Mouse (Mus musculus) lung, postnatal 0 days (tissue): ENCODE results near the gene Fdx1. TPM values are rescaled to one million over a fixed set of nuclear protein-coding genes. Genes with fewer than 3 reads are reported as not detected.

Experiments
- ATAC-seq: fragments of 200-750 bp; cut with Nextera tagmentation; 2 replicates; pipeline ENCODE4 v1.8.0; 2017; ENCODE audit warnings: moderate library complexity
- DNase-seq: peaks from one replicate; pipeline ENCODE4 v3.0.0-alpha.2; 2016; ENCODE audit warnings: low spot score
- H3K27ac ChIP-seq: fragments of 300-500 bp; sonication (generic); 2 replicates; pipeline ENCODE4 v1.5.1; 2014; ENCODE audit warnings: antibody characterized with exemption, mild to moderate bottlenecking, low read length, mixed read lengths
- H3K27me3 ChIP-seq: fragments of 300-500 bp; sonication (generic); replicated peaks from 2 replicates; pipeline ENCODE4 v1.6.1; 2014; ENCODE audit warnings: low read length, mixed read lengths; ENCODE audit not compliant: insufficient read depth
- H3K36me3 ChIP-seq: fragments of 300-500 bp; sonication (generic); 2 replicates; pipeline ENCODE4 v1.6.1; 2014; ENCODE audit warnings: low read length, mixed read lengths; ENCODE audit not compliant: insufficient read depth
- H3K4me1 ChIP-seq: fragments of 300-500 bp; sonication (generic); 2 replicates; pipeline ENCODE4 v1.6.1; 2014; ENCODE audit warnings: antibody characterized with exemption, low read depth, low read length, mixed read lengths; ENCODE audit not compliant: insufficient read depth
- H3K4me2 ChIP-seq: fragments of 300-500 bp; sonication (generic); replicated peaks from 2 replicates; pipeline ENCODE4 v1.6.1; 2014; ENCODE audit warnings: low read depth, mild to moderate bottlenecking, low read length, moderate library complexity, mixed read lengths
- H3K4me3 ChIP-seq: fragments of 300-500 bp; sonication (generic); 2 replicates; pipeline ENCODE4 v1.5.1; 2014; ENCODE audit warnings: low read depth, low read length
- H3K9ac ChIP-seq: fragments of 300-500 bp; sonication (generic); replicated peaks from 2 replicates; pipeline ENCODE4 v1.6.1; 2014; ENCODE audit warnings: low read depth, mild to moderate bottlenecking
- H3K9me3 ChIP-seq: fragments of 300-500 bp; sonication (generic); 2 replicates; pipeline ENCODE4 v1.6.1; 2016; ENCODE audit warnings: low read length, mixed read lengths
- CTCF ChIP-seq: IDR thresholded peaks from 2 replicates; pipeline ENCODE4 v1.5.1; 2016; ENCODE audit warnings: antibody characterized with exemption, mild to moderate bottlenecking
- EP300 ChIP-seq: IDR thresholded peaks from 2 replicates; pipeline ENCODE4 v1.6.1; 2016; ENCODE audit warnings: antibody characterized with exemption, mild to moderate bottlenecking, control low read depth
- WGBS: fragments of 180-500 bp; shearing (Covaris S2); extraction: QIAGEN DNeasy Blood & Tissue Kit; methylation state at CpG from one replicate; pipeline ENCODE4 v1.1.7; 2014; 5-methylcytosine and 5-hydroxymethylcytosine counted together
- polyA plus RNA-seq: library from polyadenylated mRNA; unstranded; fragments of >200 nt; fragmentation: Nextera tagmentation; extraction: Ambion mirVana; gene quantifications from 2 replicates; pipeline ENCODE4 v1.2.1, GENCODE M21; 2015

Fdx1 gene
- polyA plus RNA-seq, 1 experiment from 2014 or later, result 260 TPM

- 34% methylated on average over 3 of the region's 3 CpGs for WGBS
- TF ChIP-seq CTCF (no peak), EP300 (peak; percentile 47)
- Histone ChIP-seq H3K9ac (no peak overlapping the region), H3K4me3 (no peak overlapping the region), H3K4me1 (peaks cover 4% of the 10 kb centered on the region; the same call in 1 of the 2 replicates), H3K36me3 (no peaks in the 10 kb centered on the region), H3K27ac (peak overlapping the region; percentile 70), H3K27me3 (no peaks in the 10 kb centered on the region), H3K4me2 (no peak overlapping the region), H3K9me3 (no peaks in the 10 kb centered on the region)
- peak; percentile 90 for DNase-seq
- ATAC-seq, result peak; percentile 85
Measured at GRCm38 (mm10) chr9:51931997-51932396, 31.4 kb downstream of the Fdx1 start.

DNA sequence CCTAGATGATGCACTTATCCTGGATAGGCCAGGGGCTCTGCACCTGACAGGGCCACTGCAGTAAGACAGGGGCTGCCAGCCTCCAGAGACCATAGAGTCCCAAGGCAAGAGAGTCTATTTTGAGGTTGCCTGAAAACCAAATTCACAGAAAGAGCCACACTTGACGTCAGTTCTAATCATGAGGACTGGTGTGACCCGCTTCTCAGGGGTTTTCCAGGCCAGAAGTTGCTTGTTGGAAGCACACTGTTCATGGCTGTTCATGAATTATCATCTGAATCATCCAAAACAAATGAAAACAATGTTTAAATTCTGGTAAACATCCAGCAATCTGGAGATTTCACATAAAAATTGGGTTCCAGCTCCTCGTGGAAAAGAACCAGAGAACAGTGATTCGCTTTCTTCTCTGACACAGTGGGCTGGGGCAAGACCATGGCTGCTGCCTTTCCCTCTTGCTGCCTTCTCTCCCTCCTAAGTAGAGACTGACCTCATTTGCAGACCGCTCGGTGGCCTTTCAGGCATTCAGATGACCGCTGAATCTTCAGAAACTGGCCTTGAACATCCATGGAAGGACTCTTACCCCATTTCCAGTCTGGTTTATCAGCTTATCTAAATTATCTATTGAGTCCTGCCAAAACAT lies 32.2 kb downstream of the Fdx1 start:
- DNase-seq, result peak; percentile 58
- H3K27ac ChIP-seq, result peak overlapping the region; percentile 67
- H3K9ac ChIP-seq, result no peak overlapping the region
- H3K36me3 ChIP-seq, result no peaks in the 10 kb centered on the region
- TF ChIP-seq EP300 (no peak), CTCF (no peak)
- no peak overlapping the region for H3K4me2 ChIP-seq
- H3K9me3 ChIP-seq, result no peaks in the 10 kb centered on the region
- peak; percentile 46 for ATAC-seq
- peaks cover 4% of the 10 kb centered on the region; the same call in 1 of the 2 replicates for H3K4me1 ChIP-seq
- 63% methylated on average over 7 of the region's 7 CpGs for WGBS
- H3K4me3 ChIP-seq, result no peak overlapping the region
- H3K27me3 ChIP-seq, result no peaks in the 10 kb centered on the region

GRCm38 (mm10) chr9:51929972-51930371 lies 33.4 kb downstream of the Fdx1 start:
- H3K27ac ChIP-seq, result 0 out of 2 replicates have a peak overlapping the region, but pooled peaks have one; percentile 38
- no peak for DNase-seq
- no peak for ATAC-seq
- H3K36me3 ChIP-seq, result no peaks in the 10 kb centered on the region
- TF ChIP-seq EP300 (no peak), CTCF (no peak)
- H3K4me1 ChIP-seq, result no peaks in the 10 kb centered on the region
- no peaks in the 10 kb centered on the region for H3K9me3 ChIP-seq
- H3K4me2 ChIP-seq, result no peak overlapping the region
- no peak overlapping the region for H3K9ac ChIP-seq
- H3K27me3 ChIP-seq, result no peaks in the 10 kb centered on the region
- no peak overlapping the region for H3K4me3 ChIP-seq
- WGBS, result 59% methylated on average over 5 of the region's 5 CpGs

DNA sequence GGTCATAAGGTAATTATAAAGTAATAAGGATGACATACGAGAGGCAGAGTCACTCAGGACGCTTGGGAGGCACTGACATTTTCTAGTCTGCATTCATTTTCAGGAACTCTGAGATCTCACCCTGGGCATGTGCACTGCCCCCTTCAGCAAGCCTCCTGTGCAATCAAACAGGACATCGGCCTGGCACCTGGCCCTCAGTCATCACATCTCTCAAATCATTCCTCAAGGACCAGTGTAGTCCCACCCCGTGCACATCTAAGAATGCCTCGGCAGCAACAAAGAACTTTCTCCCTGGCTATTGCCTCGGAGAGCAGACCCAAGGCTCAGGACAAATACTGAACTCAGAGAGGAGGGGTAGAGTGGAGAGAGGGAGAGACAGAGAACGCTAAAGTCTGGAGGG lies 34.7 kb downstream of the Fdx1 start:
- H3K4me1 ChIP-seq, result no peaks in the 10 kb centered on the region
- H3K27me3 ChIP-seq, result no peaks in the 10 kb centered on the region
- no peaks in the 10 kb centered on the region for H3K36me3 ChIP-seq
- H3K27ac ChIP-seq, result peak overlapping the region; percentile 51; the same call in 1 of the 2 replicates
- WGBS, result 31% methylated on average over 7 of the region's 7 CpGs
- H3K9me3 ChIP-seq, result no peaks in the 10 kb centered on the region
- ATAC-seq, result no peak
- no peak overlapping the region for H3K4me2 ChIP-seq
- H3K4me3 ChIP-seq, result no peak overlapping the region
- TF ChIP-seq CTCF (no peak), EP300 (no peak)
- H3K9ac ChIP-seq, result no peak overlapping the region
- DNase-seq, result no peak

- Histone ChIP-seq H3K27ac (peak overlapping the region; percentile 51; the same call in 1 of the 2 replicates), H3K4me3 (no peak overlapping the region), H3K27me3 (no peaks in the 10 kb centered on the region), H3K9ac (no peak overlapping the region), H3K4me1 (no peaks in the 10 kb centered on the region), H3K4me2 (no peak overlapping the region), H3K9me3 (no peaks in the 10 kb centered on the region), H3K36me3 (no peaks in the 10 kb centered on the region)
- WGBS, result 42% methylated on average over 10 of the region's 10 CpGs
- TF ChIP-seq CTCF (no peak), EP300 (no peak)
- ATAC-seq (peak; percentile 49), DNase-seq (peak; percentile 71)
Measured at GRCm38 (mm10) chr9:51928116-51928515, 35.2 kb downstream of the Fdx1 start.

- no peak overlapping the region for H3K4me2 ChIP-seq
- no peaks in the 10 kb centered on the region for H3K9me3 ChIP-seq
- WGBS, result 68% methylated on average over 3 of the region's 3 CpGs
- no peaks in the 10 kb centered on the region for H3K4me1 ChIP-seq
- ATAC-seq (no peak), DNase-seq (no peak)
- H3K36me3 ChIP-seq, result no peaks in the 10 kb centered on the region
- TF ChIP-seq CTCF (no peak), EP300 (no peak)
- no peaks in the 10 kb centered on the region for H3K27me3 ChIP-seq
- peak overlapping the region; percentile 51; the same call in 1 of the 2 replicates for H3K27ac ChIP-seq
- H3K4me3 ChIP-seq, result no peak overlapping the region
- H3K9ac ChIP-seq, result no peak overlapping the region
Measured at GRCm38 (mm10) chr9:51927680-51928079, 35.7 kb downstream of the Fdx1 start.
